In genomic region chr8:78550752-78551134, GRCm38 (mm10) we compare ENCODE assay signal across 20 mouse cellular contexts. TPM values are rescaled to one million over a fixed set of nuclear protein-coding genes. Genes with fewer than 3 reads are reported as not detected.
DNase-seq lines count a peak whose midpoint lies in the region; ATAC-seq and TF ChIP-seq lines count a peak whose summit lies in the region.
"Had no signal": no experiment of that assay in that cellular context is flagged by ENCODE, and none has a peak within 500 bp of the region (broad histone marks: within the 10 kb centered on the region; RNA-seq: fewer than 3 reads in every experiment).

No protein-coding gene starts in this region.

- H3K27ac ChIP-seq in heart, embryonic 12.5 days (ENCODE audit: poor library complexity, severe bottlenecking): no peak overlapping the region
- no peak overlapping the region for H3K27ac ChIP-seq in hindbrain, embryonic 16.5 days (ENCODE audit: low read depth, low read length)
- H3K27ac ChIP-seq in midbrain, embryonic 15.5 days: no peak overlapping the region
- no peak overlapping the region for H3K27ac ChIP-seq in heart, adult 2 months
- H3K27ac ChIP-seq: embryonic facial prominence, embryonic 12.5 days; heart, embryonic 15.5 days; intestine, embryonic 15.5 days; liver, embryonic 12.5 days had no signal

- H3K9ac ChIP-seq in heart, embryonic 12.5 days: no peak overlapping the region
- no peak overlapping the region for H3K9ac ChIP-seq in hindbrain, embryonic 16.5 days (ENCODE audit: low read depth, low read length)
- no peak overlapping the region for H3K9ac ChIP-seq in midbrain, embryonic 15.5 days
- H3K9ac ChIP-seq in heart, adult 2 months (ENCODE audit: low read depth, low read length): no peak overlapping the region
- H3K9ac ChIP-seq: embryonic facial prominence, embryonic 12.5 days; heart, embryonic 15.5 days; intestine, embryonic 15.5 days; liver, embryonic 12.5 days; lung, embryonic 14.5 days had no signal

- H3K4me2 ChIP-seq in heart, embryonic 12.5 days: no peak overlapping the region
- no peak overlapping the region for H3K4me2 ChIP-seq in hindbrain, embryonic 16.5 days (ENCODE audit: low read length)
- no peak overlapping the region for H3K4me2 ChIP-seq in midbrain, embryonic 15.5 days
- H3K4me2 ChIP-seq: embryonic facial prominence, embryonic 12.5 days; heart, embryonic 15.5 days; intestine, embryonic 15.5 days; liver, embryonic 12.5 days; lung, embryonic 14.5 days had no signal

- H3K79me2 ChIP-seq in heart, adult 2 months (replicated peaks; ENCODE audit: control insufficient read depth, insufficient read depth, low read length): no peaks in the 10 kb centered on the region

- no peak for ATAC-seq in heart, embryonic 12.5 days (ENCODE audit: insufficient number of reproducible peaks, low FRiP score)
- ATAC-seq in hindbrain, embryonic 16.5 days: peak; percentile 77
- ATAC-seq in midbrain, embryonic 15.5 days (replicated peaks): peak; percentile 77
- no peak for ATAC-seq in monocyte, adult 5-6 weeks (replicated peaks; ENCODE audit: insufficient number of reproducible peaks, low FRiP score, low TSS enrichment, poor library complexity, severe bottlenecking)
- ATAC-seq: intestine, embryonic 15.5 days; liver, embryonic 12.5 days had no signal

- TF ChIP-seq POLR2A in brain, embryonic 14.5 days (IDR thresholded peaks at IDR 0.05; ENCODE audit: borderline replicate concordance, extremely low read depth, insufficient read depth, insufficient read length, poor library complexity, severe bottlenecking): no peak
- TF ChIP-seq POLR2A in heart, adult 2 months (IDR thresholded peaks at IDR 0.05; ENCODE audit: insufficient read depth, low read depth, low read length): no peak

- TF ChIP-seq CTCF in brain, embryonic 14.5 days (IDR thresholded peaks at IDR 0.05; ENCODE audit: borderline replicate concordance, extremely low read depth, insufficient read depth, insufficient read length): no peak
- no peak for TF ChIP-seq CTCF in heart, adult 2 months (IDR thresholded peaks at IDR 0.05)

- H3K4me3 ChIP-seq in heart, embryonic 12.5 days: no peak overlapping the region
- no peak overlapping the region for H3K4me3 ChIP-seq in hindbrain, embryonic 16.5 days (ENCODE audit: low read length)
- no peak overlapping the region for H3K4me3 ChIP-seq in midbrain, embryonic 15.5 days
- H3K4me3 ChIP-seq in heart, adult 2 months: no peak overlapping the region
- H3K4me3 ChIP-seq: embryonic facial prominence, embryonic 12.5 days; erythroblast, embryonic 14.5 days; heart, embryonic 15.5 days; intestine, embryonic 15.5 days; liver, embryonic 12.5 days had no signal

- TF ChIP-seq EP300 in heart, adult 2 months (IDR thresholded peaks at IDR 0.05; ENCODE audit: insufficient read depth, low read depth, low read length): no peak

- peaks cover 16% of the 10 kb centered on the region for H3K4me1 ChIP-seq in heart, embryonic 12.5 days (replicated peaks)
- H3K4me1 ChIP-seq in hindbrain, embryonic 16.5 days (ENCODE audit: control insufficient read depth, insufficient read depth, low read depth, low read length): peaks cover 5% of the 10 kb centered on the region; the same call in 1 of the 2 replicates
- peaks cover 16% of the 10 kb centered on the region for H3K4me1 ChIP-seq in midbrain, embryonic 15.5 days
- peaks cover 1% of the 10 kb centered on the region; the same call in 1 of the 2 replicates for H3K4me1 ChIP-seq in heart, adult 2 months (ENCODE audit: control insufficient read depth, insufficient read depth, low read length)
- H3K4me1 ChIP-seq: intestine, embryonic 15.5 days; liver, embryonic 12.5 days had no signal

- no peaks in the 10 kb centered on the region for H3K27me3 ChIP-seq in heart, embryonic 12.5 days (replicated peaks)
- no peaks in the 10 kb centered on the region for H3K27me3 ChIP-seq in hindbrain, embryonic 16.5 days (replicated peaks; ENCODE audit: control insufficient read depth, insufficient read depth, low read length)
- H3K27me3 ChIP-seq in midbrain, embryonic 15.5 days (replicated peaks): no peaks in the 10 kb centered on the region
- H3K27me3 ChIP-seq in heart, adult 2 months (ENCODE audit: control insufficient read depth, insufficient read depth, low read length): no peaks in the 10 kb centered on the region
- H3K27me3 ChIP-seq: embryonic facial prominence, embryonic 12.5 days; heart, embryonic 15.5 days; intestine, embryonic 15.5 days; liver, embryonic 12.5 days had no signal

- intact Hi-C loops in heart, adult 2 months (cut with DNase I): no loop called here

- 43% methylated on average over 2 of the region's 2 CpGs for WGBS in heart, embryonic 12.5 days
- WGBS in hindbrain, embryonic 16.5 days: 45% methylated on average over 2 of the region's 2 CpGs
- 33% methylated on average over 2 of the region's 2 CpGs for WGBS in midbrain, embryonic 15.5 days
- 85% methylated on average over 2 of the region's 2 CpGs for WGBS in heart, adult 2 months

- H3K9me3 ChIP-seq in heart, embryonic 12.5 days (replicated peaks): no peaks in the 10 kb centered on the region
- no peaks in the 10 kb centered on the region for H3K9me3 ChIP-seq in hindbrain, embryonic 16.5 days (ENCODE audit: control insufficient read depth, low read length)
- no peaks in the 10 kb centered on the region for H3K9me3 ChIP-seq in midbrain, embryonic 15.5 days
- H3K9me3 ChIP-seq: embryonic facial prominence, embryonic 12.5 days; heart, embryonic 15.5 days; intestine, embryonic 15.5 days; liver, embryonic 12.5 days had no signal

- H3K36me3 ChIP-seq in heart, embryonic 12.5 days: peaks cover 6% of the 10 kb centered on the region
- H3K36me3 ChIP-seq in hindbrain, embryonic 16.5 days (ENCODE audit: control insufficient read depth, insufficient read depth, low read length): no peaks in the 10 kb centered on the region
- H3K36me3 ChIP-seq in midbrain, embryonic 15.5 days (replicated peaks): no peaks in the 10 kb centered on the region
- peaks cover 5% of the 10 kb centered on the region for H3K36me3 ChIP-seq in heart, adult 2 months (ENCODE audit: control insufficient read depth, insufficient read depth, low read length)
- H3K36me3 ChIP-seq: heart, embryonic 15.5 days; intestine, embryonic 15.5 days had no signal

- peak; percentile 74 for DNase-seq in heart, adult 11 months
- DNase-seq in brain, embryonic 14.5 days (ENCODE audit: low read depth): peak; percentile 53
- no peak for DNase-seq in heart, adult 2 months
- DNase-seq: B cell, adult 2 months; cerebellum, adult 9-10 months; heart, adult 18-20 months; heart, postnatal 4 days; kidney, postnatal 36 days; lung, embryonic 14.5 days; lung, postnatal 4 days; thymus, adult 2 months had no signal

RNA-seq across cellular contexts. Expression of gene Slc10a7, which starts 41.6 kb away (rescaled TPM):
- 11.8 and 12.9 TPM in 2 replicates for polyA plus RNA-seq in heart, embryonic 12.5 days (2016; fragmentation: Nextera tagmentation; extraction: Ambion mirVana)
- polyA plus RNA-seq in brain, embryonic 14.5 days (2012; rRNA removed): 10.0 and 12.4 TPM in 2 replicates
- 8.7 and 10.3 TPM in 2 replicates for polyA plus RNA-seq in hindbrain, embryonic 16.5 days (2015; fragmentation: Nextera tagmentation; extraction: Ambion mirVana)
- polyA plus RNA-seq in midbrain, embryonic 15.5 days (2015; fragmentation: Nextera tagmentation; extraction: Ambion mirVana): 11.9 and 12.7 TPM in 2 replicates
- 12.3 to 18.0 TPM (median 17.0 TPM) in 3 replicates for total RNA-seq in monocyte, adult 5-6 weeks (2017)
- 1 to 10 TPM; 4.1 to 5.4 TPM for total RNA-seq in heart, adult 2 months (2021)
- polyA plus RNA-seq in heart, adult 2 months (2012; rRNA removed): 4.3 and 7.7 TPM in 2 replicates

RNA-seq across cellular contexts. Expression of gene Rbmxl1, which starts 42.0 kb away (rescaled TPM):
- polyA plus RNA-seq in heart, embryonic 12.5 days (2016; fragmentation: Nextera tagmentation; extraction: Ambion mirVana): 164 and 175 TPM in 2 replicates
- polyA plus RNA-seq in brain, embryonic 14.5 days (2012; rRNA removed): 144 and 150 TPM in 2 replicates
- 180 and 184 TPM in 2 replicates for polyA plus RNA-seq in hindbrain, embryonic 16.5 days (2015; fragmentation: Nextera tagmentation; extraction: Ambion mirVana)
- polyA plus RNA-seq in midbrain, embryonic 15.5 days (2015; fragmentation: Nextera tagmentation; extraction: Ambion mirVana): 199 and 201 TPM in 2 replicates
- 44.4 to 76.1 TPM (median 75.3 TPM) in 3 replicates for total RNA-seq in monocyte, adult 5-6 weeks (2017)
- total RNA-seq in heart, adult 2 months (2021): 10 to 100 TPM; 16.9 to 18.8 TPM
- polyA plus RNA-seq in heart, adult 2 months (2012; rRNA removed): 10.6 and 19.2 TPM in 2 replicates

Comparison
In these comparisons a context has a peak if more than half of its experiments do, and no peak if none do; other contexts are left out.
1. DNase-seq: peak in heart, adult 11 months (single experiment) and brain, embryonic 14.5 days (single experiment); none in heart, adult 2 months (0 of 2).
2. ATAC-seq: peak in hindbrain, embryonic 16.5 days (single experiment) and midbrain, embryonic 15.5 days (single experiment); none in heart, embryonic 12.5 days (single experiment) and monocyte, adult 5-6 weeks (single experiment).